Mouse (Mus musculus): ENCODE results near the gene Dlgap3. TPM values are rescaled to one million over a fixed set of nuclear protein-coding genes. Genes with fewer than 3 reads are reported as not detected.

Gene Dlgap3
- total RNA-seq, 2 experiments from 2014 or later: 218 to 228 TPM

DNA sequence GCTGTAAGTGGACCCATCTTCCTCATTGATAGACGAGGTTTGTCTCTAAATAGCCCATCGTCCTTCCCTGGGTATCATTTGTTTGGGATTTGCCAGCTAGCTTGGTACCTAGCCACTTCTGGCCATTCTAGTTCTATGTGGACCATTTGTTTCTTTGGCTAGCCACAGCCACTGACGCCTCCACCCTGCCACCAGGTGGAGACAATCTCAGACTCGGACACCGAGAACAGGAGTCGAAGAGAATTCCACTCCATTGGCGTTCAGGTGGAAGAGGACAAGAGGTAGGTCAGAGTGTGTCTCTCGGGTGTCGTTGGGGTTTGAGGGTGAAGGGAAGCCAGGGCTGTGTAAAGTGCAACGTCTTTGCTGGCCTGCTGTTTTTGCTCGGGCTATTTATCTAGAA is 46.1 kb downstream of the Dlgap3 start:
- no peak for DNase-seq (ENCODE audit: low spot score in 2 of 2)

DNA sequence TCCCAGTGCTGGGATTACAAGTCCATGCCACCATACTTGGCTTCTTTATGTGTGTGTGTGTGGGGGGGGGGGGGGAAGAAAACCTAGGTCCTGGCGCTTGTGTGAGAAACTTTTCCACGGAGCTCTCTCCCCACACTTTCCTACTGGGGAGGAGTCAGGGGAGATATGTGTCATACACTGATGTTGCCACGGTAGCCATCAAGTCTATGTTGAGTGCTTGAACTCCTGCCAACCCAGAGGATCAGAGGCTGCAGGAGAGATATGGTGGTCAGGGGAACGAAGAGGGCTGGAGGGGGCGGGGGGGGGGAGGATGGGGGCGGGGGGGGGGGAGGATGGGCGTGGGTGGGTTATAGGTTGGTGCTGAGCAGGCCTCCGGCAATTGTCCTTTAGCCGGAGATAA is 46.8 kb downstream of the Dlgap3 start:
- no peak for DNase-seq (ENCODE audit: low spot score in 2 of 2)

DNA sequence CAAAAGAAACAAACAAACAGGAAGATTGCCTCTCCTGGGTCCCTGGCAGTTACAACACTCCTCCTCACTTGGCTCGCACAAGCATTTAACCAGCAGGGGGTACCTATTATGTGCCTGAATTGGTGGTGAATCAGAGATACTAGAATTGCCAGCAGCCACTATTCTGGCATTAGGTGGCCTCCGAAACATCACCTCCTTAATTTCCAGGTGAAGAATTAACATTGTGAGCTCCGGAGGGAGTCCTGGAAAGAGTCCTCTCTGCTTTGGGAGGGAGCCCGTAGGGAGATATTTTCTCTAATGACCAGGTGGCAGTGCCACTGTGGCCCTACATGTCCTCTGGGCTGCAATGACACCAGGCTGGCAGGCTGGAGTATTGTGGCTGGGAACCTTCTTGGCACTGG is 47.2 kb downstream of the Dlgap3 start:
- no peak for DNase-seq (ENCODE audit: low spot score in 2 of 2)

DNA sequence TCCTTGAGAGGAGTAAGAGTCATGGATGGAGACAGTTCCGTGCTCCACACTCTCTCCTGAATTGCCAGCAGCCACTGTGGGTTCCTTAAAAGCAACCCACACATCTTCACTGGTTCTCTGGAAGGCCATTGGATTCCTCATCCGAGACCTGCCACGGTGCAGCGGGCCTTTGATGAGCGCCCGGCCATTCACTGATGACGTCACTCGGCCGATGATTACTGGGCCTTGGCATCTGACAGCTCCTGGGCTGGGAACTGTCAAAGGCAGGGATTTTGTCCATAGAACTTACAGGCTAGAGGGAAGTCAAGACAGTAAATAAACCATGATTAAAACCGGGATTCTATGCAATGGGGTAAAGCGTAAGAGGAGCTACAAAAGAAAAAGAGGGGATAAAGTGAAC is 48.0 kb downstream of the Dlgap3 start:
- DNase-seq (ENCODE audit: low spot score in 2 of 2): no peak

DNA sequence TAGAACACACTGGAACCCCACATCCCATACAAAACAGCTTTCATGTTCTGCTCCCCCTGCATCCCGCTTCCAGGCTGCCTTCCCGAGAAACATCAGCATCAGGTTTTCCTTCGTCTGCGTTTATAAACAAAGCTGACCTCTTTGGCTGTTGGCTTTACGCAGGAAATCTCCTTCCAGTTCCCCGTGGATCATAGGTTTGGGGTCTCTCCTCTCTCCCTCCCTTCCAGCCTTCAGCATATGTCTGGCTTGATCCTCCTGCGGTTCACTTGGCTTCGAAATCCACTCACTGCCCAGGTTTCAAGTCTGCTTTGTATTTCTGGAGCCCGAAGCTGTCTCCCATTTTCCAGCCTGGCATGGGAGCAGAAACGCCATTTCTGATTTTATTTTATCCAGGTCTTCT is 54.3 kb downstream of the Dlgap3 start:
- DNase-seq (ENCODE audit: low spot score in 2 of 2): no peak

DNA sequence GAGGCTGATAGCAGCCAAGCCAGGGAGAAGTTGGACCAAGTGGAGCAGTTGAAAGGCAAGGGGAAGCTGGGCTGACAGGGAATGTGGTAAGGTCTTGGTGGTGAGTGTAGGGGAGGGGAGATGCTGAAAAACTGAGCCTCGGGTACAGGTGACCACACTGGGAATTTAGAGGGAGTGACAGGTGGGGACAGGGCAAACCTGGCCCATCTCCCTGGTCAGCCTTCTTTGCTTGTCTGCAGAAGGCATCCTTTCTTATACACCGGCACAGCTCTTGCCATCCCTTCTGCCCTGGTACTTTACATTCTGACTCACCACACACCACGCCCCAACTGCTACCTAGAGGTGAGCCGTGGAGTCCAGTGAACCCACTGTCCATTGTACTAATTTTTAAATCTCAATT is 54.8 kb downstream of the Dlgap3 start:
- DNase-seq (ENCODE audit: low spot score in 2 of 2): no peak

DNA sequence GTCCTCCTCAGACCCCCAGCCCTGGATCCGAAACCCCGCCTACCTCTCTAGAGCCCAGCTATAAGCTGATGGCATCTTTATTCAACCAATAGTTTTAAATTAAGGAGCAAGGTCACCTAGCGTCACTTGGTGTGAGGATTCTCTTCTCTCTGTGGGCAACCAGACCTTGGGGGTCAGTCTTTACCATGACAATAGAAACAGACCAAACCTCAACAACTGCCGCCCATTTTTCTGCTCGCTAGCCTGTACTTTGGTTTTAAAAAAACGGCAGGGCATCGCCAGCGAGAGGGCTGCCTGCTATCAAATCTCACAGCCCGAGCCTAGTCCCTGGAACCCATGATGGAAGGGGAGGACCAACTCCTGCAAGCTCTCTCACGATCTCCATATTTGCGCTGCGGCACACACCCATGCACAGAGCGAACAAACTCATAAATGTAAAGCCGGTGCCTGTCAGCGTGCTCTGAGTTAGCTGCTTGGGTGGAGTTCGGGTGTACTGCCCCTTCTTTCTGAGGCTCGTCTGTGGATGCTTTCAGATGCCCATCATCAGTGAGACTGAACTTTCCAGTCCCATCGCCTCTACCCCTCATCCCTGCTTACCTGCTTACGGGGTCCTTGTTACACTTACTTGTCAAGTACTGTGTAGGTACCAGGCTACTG is 55.6 kb downstream of the Dlgap3 start:
- no peak for DNase-seq (ENCODE audit: low spot score in 2 of 2)

DNA sequence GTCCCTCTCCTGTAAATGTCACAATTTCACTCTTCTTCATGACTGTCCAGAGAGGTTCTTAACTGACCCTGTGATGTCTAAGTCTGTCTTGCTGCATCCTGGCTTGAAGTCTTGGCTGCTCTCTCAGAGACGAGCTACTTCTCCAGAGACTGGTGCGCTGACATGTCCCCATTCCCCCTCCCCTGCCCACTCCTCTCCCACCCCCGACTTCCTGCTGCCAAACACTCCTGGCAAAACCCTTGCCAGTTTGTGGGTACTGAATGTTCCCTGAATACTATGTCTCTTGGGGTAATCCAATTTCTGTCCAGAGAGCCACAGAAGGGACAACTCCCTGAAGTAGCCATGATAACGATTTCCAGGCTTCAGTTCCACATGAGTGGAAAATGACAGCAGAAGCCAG is 57.1 kb downstream of the Dlgap3 start:
- no peak for DNase-seq (ENCODE audit: low spot score in 2 of 2)

DNA sequence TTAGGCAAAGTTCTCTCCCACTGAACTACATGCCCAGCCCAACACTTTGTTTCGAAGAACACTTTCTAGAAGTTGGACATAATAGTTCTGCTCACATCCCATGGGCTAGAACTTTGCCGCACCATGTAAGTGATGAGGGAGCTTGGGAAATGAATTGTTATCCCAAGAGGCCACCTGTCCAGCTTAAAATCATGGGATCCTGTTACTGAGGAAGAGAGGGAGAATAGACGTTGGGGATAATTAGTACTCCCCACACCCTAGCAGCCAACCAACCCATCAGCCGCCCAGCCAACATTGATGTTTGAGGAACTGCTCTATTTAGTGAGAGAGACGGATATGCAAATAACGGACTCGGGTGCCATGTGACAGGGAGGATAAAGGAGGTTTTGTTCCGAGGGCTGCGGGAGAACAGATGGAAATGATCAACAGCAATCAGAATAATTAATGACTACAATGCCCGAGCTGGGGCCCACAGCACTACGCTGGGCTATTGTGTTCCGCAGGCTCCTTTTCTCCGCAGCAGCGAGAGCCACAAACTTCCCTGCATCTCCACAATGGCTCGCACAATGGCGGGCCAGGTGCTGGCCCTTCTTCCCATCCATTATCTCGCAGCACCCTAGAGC is 58.2 kb downstream of the Dlgap3 start:
- no peak for DNase-seq (ENCODE audit: low spot score in 2 of 2)

DNA sequence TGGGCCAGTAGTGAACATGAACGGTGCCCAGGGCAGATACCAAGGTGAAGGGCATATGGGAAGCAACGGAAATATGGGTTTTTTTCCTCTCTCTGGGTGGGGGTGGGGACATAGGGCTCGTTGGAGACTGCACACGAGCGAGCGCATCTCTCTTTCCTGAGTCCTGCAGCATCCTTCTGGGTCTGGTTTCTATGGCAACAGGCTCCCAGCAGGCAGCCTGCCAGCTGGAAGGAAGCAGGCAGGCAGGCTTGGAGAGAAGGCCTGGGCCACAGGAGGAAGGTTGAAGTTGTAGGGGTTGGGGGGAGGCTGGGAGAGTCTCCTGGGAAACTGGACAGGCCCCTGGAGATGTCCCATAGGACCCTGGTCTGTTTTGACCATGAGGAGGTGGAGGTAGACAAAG is 63.0 kb downstream of the Dlgap3 start:
- peak; percentile 72 to 78 for DNase-seq (ENCODE audit: low spot score in 2 of 2)

DNA sequence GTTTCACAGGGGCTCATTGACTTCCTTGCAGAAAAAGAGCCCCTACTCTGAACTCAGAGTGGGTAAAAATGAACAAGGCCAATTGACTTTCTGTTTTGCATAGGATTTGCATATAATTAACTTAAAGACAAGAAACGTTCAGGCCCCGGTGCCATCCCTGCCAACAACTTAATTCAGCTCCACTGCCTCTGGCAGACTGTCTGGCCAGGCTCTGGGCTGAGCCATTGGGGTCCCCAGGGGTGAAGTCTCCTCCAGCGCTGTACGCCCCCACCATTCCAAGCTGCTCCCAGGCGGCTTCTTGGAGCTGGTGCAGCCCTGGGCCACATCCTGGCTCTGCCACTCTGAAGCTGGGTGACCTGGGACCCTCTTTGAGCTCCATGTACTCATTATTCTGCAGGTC is 63.5 kb downstream of the Dlgap3 start:
- DNase-seq (ENCODE audit: low spot score in 2 of 2): no peak

DNA sequence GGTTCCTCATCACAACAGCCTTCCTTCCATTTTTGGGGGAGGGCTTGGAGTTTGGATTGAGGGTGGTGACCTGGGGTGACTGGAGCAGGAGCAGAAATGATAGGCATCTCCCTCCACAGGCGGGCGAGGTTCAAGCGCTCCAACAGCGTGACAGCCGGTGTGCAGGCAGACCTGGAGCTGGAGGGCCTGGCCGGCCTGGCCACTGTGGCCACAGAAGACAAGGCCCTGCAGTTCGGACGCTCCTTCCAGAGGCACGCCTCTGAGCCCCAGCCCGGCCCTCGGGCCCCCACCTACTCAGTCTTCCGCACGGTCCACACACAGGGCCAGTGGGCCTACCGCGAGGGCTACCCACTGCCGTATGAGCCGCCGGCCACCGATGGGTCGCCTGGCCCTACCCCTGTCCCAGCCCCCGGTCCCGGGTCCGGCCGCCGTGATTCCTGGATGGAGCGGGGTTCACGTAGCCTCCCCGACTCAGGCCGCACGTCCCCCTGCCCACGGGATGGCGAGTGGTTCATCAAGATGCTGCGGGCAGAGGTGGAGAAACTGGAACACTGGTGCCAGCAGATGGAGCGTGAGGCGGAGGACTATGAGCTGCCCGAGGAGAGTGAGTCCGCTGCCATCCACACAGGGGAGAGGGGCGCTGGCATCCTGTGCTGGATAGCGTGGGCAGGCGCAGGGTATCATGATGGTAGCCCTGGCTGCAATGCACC is 64.6 kb downstream of the Dlgap3 start:
- no peak for DNase-seq (ENCODE audit: low spot score in 2 of 2)

DNA sequence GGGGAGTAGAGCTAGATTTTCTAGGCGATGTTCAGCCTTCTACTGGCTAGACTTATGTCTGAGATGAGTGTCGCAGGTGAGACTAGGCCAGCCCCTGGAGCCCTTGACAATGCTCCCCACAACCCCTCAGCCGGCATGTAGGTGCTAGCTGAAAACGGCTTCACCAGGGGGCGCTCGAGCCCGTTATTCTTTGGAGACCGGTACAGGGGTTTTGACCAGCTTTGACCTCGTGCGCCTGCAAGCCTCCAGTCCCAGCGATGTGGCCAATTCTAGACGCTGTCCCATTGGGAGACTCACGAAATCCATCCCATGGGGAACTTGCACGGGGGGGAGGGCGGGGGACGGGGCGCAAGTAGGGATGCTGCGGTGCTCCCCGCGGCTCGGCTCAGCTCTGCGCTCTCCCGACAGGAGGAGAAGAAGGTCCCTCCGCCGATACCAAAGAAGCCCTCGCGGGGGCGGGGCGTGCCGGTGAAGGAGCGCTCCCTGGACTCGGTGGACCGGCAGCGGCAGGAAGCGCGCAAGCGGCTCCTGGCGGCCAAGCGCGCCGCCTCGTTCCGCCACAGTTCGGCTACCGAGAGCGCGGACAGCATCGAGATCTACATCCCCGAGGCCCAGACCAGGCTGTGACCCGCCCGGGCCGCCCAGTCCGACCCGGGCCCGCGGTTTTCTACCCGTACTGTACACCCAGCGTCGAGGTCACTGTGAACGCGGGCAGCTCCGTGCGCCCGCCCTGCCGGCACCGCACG is 66.9 kb downstream of the Dlgap3 start:
- DNase-seq (ENCODE audit: low spot score in 2 of 2): peak; percentile 89 to 92

DNA sequence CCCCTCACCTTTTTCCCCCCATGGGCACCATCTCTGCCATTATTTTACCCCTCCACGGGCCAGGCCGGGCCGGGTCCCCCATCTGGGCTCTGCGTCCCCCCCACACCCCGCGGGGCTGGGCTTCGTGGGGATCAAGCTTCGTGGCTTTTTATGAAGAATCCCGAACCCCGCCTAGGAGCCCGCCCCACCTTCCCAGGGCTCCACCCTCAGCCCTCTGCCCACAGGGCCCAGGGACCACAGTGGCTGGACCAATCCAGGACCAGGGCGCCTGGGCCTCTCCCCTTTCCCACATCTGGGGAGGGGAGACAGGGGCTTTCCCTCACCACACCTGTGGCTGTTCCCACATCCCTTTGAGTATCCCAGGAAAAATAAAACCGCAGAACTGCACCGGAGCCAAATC is 67.6 kb downstream of the Dlgap3 start:
- no peak for DNase-seq (ENCODE audit: low spot score in 2 of 2)

DNA sequence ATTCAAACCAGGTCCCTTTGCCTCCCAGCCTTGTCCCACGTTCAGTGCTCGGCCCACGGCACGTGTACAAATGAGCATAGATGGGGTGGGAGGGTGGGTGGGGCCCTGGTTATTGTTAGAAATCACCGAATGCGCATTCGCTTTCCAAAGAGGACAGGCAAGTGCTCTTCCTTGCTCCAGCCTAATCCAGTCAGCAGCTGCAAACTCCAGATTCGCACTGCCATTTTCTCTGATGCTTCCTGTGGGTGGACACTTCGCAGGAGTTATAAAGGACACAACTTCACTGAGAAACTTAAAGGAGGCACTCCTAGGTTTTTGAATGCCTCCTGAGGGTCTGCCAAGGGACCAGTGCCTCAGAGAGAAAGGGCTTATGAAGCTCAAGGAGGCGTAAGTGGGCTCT is 68.3 kb downstream of the Dlgap3 start:
- no peak for DNase-seq (ENCODE audit: low spot score in 2 of 2)

DNA sequence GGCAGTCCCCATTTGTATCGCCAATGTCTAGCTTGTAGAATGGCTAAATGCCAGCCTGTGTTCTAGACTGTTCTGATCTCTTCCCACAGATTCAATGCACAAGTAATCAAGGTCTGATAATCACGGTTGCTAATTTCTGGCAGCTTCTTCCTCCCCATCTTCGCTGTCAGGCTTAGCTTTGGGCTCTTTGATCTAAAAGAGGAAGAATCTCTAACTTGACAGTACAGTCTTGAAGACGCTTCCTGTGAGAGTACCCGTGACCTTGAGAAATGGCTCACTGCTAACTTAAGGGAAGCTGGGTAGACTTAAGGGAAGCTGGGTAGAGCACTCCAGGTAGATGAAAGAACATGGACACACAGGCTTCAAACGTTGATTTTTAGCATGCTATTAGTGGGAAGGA is 73.7 kb downstream of the Dlgap3 start:
- no peak for DNase-seq (ENCODE audit: low spot score in 2 of 2)

DNA sequence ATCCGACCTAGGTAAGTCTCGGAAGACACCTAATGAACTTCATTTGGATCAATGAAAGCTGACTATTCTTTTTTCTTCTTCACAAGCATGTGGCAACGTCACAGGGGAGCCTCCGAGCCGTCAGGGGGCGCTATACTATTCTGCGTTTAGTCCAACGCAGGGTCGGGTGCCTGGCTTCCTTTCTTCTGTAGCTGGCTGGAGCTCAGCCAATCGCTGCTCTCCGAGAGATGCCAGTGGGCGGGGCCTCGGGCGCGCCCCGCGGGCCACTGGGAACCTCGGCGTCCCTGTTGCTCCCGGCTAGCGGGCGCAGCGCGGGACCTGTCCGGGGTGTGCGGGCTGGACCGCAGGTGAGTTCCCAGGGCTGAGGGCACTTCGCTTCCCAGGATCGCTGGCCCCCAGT is 74.5 kb downstream of the Dlgap3 start, which contains the start of gene Smim12:
TSS of gene Smim12 (plus strand) at position 233 of the 400 bp plus-strand sequence.
- DNase-seq (ENCODE audit: low spot score in 2 of 2): peak; percentile 100

DNA sequence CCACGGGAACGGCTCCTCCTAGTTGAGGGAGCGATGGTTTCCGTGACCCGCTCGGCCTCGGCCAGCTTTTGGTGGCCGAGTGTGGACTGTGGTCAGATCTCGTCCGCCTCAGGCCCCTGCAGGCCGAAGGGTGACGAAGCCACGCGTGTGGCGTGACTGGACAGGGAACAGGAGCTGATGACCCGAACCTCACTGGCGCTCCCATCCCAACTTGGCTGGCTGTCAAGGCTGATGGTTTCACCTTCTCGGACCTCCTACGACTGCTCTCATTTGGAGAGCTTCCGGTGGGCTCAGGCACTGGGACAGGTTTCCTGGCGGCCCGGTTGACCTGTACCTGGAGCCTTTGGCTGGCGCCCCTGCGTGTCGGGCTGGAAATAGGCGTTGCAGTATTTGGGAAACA is 74.9 kb downstream of the Dlgap3 start:
- DNase-seq (ENCODE audit: low spot score in 2 of 2): no peak

DNA sequence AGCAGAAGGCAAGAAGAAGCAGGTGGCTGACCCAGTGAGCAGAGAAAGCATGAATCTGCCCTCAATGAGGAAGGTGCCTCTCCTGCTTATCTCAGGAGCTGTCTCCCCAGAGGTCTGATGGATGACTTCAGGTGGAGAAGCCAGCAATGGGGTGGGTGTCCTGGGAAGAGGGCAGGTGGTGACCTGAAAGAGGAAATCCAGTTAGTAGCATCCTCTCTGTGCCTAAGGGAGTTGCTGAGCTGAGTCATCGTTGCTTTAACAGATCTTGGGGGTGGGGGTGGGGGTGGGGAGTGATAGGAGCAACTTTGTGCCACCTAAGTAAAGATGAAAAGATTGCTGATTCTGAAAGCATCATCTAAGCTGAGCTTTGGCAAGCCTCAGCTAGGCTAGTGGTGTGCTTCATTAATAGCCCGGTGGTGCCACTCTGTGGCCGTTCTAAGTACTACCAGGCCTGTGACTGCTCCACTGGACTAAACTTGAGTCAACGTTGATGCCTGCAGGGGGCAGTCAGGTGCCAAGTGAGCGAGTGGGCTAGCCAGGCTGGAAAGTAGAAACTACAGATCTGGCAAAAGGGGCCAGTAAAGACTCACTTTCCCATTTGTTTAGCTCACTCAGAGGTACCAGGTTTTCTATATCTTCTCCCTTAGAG is 80.8 kb downstream of the Dlgap3 start:
- DNase-seq (ENCODE audit: low spot score in 2 of 2): peak; percentile 99

DNA sequence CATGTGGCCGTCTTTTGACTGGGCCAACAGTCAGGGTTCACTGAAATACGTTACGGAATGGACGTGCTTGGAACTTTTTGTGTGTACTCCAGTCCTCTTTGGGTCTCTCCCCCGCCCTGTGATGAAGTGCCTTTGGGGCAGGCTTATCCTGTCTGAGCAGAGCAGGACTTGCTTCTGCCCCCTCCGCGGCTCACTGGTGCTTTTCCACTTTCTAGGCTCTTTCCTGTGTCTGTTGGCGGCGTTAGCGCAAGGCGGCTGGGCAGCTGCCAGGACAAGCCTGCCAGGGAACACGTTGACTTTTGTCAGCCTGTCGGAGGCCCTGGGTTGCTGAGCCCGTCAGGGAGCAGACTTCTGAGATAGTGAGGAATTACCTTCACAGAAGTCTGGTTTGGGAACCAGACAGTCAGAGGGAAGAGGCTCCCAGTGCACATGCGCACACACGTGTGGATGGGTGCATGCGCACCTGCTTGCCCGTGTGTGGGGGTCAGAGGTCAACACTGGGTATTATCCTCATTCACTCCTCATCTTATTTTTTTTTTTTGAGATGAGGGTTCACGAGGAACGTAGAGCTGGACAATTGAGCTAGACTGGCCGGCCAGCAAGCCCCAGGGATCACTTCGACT is 83.1 kb downstream of the Dlgap3 start:
- peak; percentile 56 to 64 for DNase-seq (ENCODE audit: low spot score in 2 of 2)

DNA sequence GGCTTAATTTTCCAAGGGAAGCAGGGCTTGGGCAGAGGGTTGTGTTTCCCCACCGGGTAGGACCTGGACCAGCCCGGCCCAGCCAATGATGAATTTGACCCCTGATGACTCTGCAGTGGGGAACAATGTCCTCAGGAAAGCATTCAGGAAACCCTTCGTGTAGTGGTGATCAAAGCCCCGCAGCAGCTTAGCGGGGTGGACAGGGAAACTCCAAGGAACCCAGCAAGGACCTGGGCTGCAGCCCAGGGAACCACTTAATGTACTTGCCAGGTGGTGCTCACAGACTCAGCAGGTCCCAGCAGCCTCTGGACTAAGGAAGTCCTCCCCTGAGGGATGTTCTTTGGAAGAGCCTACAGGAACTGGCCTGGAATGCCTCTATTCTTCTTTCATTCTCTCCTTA is 87.7 kb downstream of the Dlgap3 start:
- no peak for DNase-seq (ENCODE audit: low spot score in 2 of 2)
